Mouse (Mus musculus): Measurements from ENCODE around the gene Arxes2.
"Not testable (repeated sequence)": the region's sequence is repeated elsewhere in the genome, so short reads cannot be mapped to it uniquely, and the experiment has no call there.

GRCm38 (mm10) chrX:135993664-135994119, at the start of gene Arxes2:
- not testable (repeated sequence) for TF ChIP-seq CTCF (IDR thresholded peaks at IDR 0.05; ENCODE audit: low read depth, low read length); POLR2A (IDR thresholded peaks at IDR 0.05; ENCODE audit: extremely low read depth, insufficient read depth, low read length)

All from liver, adult 2 months (tissue).